Mouse (Mus musculus) lung, adult 2 months (tissue): Measurements from ENCODE around the gene Canx.

ENCODE experiments used
- CTCF ChIP-seq: fragments of 200-500 bp; IDR thresholded peaks from 2 replicates; pipeline ENCODE4 v1.5.1; 2011; ENCODE audit warnings: mild to moderate bottlenecking, low read length, control low read depth; ENCODE audit not compliant: insufficient read depth
- POLR2A ChIP-seq: fragments of 200-500 bp; IDR thresholded peaks from 2 replicates; pipeline ENCODE4 v1.6.1; 2011; ENCODE audit warnings: low read depth, mild to moderate bottlenecking, control low read depth, low read length, borderline replicate concordance; ENCODE audit errors: extremely low read depth

GRCm38 (mm10) chr11:50245269-50245668, 80.2 kb downstream of the Canx start:
- TF ChIP-seq CTCF, result no peak
- no peak for TF ChIP-seq POLR2A
